Mouse (Mus musculus) hindbrain, postnatal 0 days (tissue): ENCODE measurements at regions not wholly inside any gene's neighbourhood (a gene's known extent, or its start where the extent isn't known, plus 50 kb on each side); places are given as distances from the start of the nearest gene placed in this dataset.

Source experiments
- ATAC-seq: fragments of 200-750 bp; cut with Nextera tagmentation; 2 replicates; pipeline ENCODE4 v1.8.0; 2017; ENCODE audit warnings: mild to moderate bottlenecking, moderate TSS enrichment, moderate library complexity
- DNase-seq: peaks from one replicate; pipeline ENCODE4 v3.0.0-alpha.2; 2015; ENCODE audit warnings: low spot score
- H3K27ac ChIP-seq: fragments of 300-500 bp; sonication (generic); 2 replicates; pipeline ENCODE4 v1.5.1; 2014; ENCODE audit warnings: mild to moderate bottlenecking
- H3K27me3 ChIP-seq: fragments of 300-500 bp; sonication (generic); 2 replicates; pipeline ENCODE4 v1.6.1; 2014; ENCODE audit warnings: low read length, mixed read lengths; ENCODE audit not compliant: insufficient read depth
- H3K36me3 ChIP-seq: fragments of 300-500 bp; sonication (generic); 2 replicates; pipeline ENCODE4 v1.6.1; 2014; ENCODE audit warnings: low read length, mixed read lengths; ENCODE audit not compliant: insufficient read depth
- H3K4me1 ChIP-seq: fragments of 300-500 bp; sonication (generic); 2 replicates; pipeline ENCODE4 v1.6.1; 2014; ENCODE audit warnings: antibody characterized with exemption, low read length, mixed read lengths; ENCODE audit not compliant: insufficient read depth
- H3K4me2 ChIP-seq: fragments of 300-500 bp; sonication (generic); 2 replicates; pipeline ENCODE4 v1.6.1; 2014; ENCODE audit warnings: low read depth, mild to moderate bottlenecking, low read length, moderate library complexity, mixed read lengths
- H3K4me3 ChIP-seq: fragments of 300-500 bp; sonication (generic); 2 replicates; pipeline ENCODE4 v1.5.1; 2014; ENCODE audit warnings: low read length
- H3K9ac ChIP-seq: fragments of 300-500 bp; sonication (generic); replicated peaks from 2 replicates; pipeline ENCODE4 v1.6.1; 2014; ENCODE audit warnings: mild to moderate bottlenecking, low read length, moderate library complexity, mixed read lengths
- H3K9me3 ChIP-seq: fragments of 300-500 bp; sonication (generic); 2 replicates; pipeline ENCODE4 v1.6.1; 2016; ENCODE audit warnings: low read length, mixed read lengths
- CTCF ChIP-seq: IDR thresholded peaks from 2 replicates; pipeline ENCODE4 v1.5.1; 2016; ENCODE audit warnings: antibody characterized with exemption, control low read depth, low read depth
- WGBS: fragments of 180-500 bp; shearing (Covaris S2); extraction: QIAGEN DNeasy Blood & Tissue Kit; methylation state at CpG from one replicate; pipeline ENCODE4 v1.1.7; 2014; 5-methylcytosine and 5-hydroxymethylcytosine counted together

- no peak for TF ChIP-seq CTCF
- Histone ChIP-seq H3K9me3 (no peaks in the 10 kb centered on the region), H3K27ac (no peak overlapping the region), H3K4me3 (no peak overlapping the region), H3K36me3 (no peaks in the 10 kb centered on the region), H3K9ac (no peak overlapping the region), H3K4me2 (no peak overlapping the region), H3K4me1 (no peaks in the 10 kb centered on the region), H3K27me3 (no peaks in the 10 kb centered on the region)
- WGBS, result 64% methylated on average over 5 of the region's 5 CpGs
- DNase-seq (no peak), ATAC-seq (no peak)
Measured at GRCm38 (mm10) chr13:34800906-34801305, 66.3 kb downstream of the Fam50b start.

- no peak overlapping the region for H3K9ac ChIP-seq
- peak; percentile 66; the same call in 1 of the 2 replicates for ATAC-seq
- peak overlapping the region; percentile 45; the same call in 1 of the 2 replicates for H3K27ac ChIP-seq
- H3K36me3 ChIP-seq, result no peaks in the 10 kb centered on the region
- peak; percentile 52 for DNase-seq
- no peak for TF ChIP-seq CTCF
- H3K4me3 ChIP-seq, result no peak overlapping the region
- H3K9me3 ChIP-seq, result no peaks in the 10 kb centered on the region
- H3K4me2 ChIP-seq, result no peak overlapping the region
- 34% methylated on average over 9 of the region's 9 CpGs for WGBS
- H3K4me1 ChIP-seq, result no peaks in the 10 kb centered on the region
- no peaks in the 10 kb centered on the region for H3K27me3 ChIP-seq
Measured at GRCm38 (mm10) chr13:34806532-34807092, 68.5 kb upstream of the Prpf4b start.

- Histone ChIP-seq H3K4me2 (no peak overlapping the region), H3K27me3 (no peaks in the 10 kb centered on the region), H3K27ac (no peak overlapping the region), H3K4me1 (peaks cover 6% of the 10 kb centered on the region; the same call in 1 of the 2 replicates), H3K9me3 (no peaks in the 10 kb centered on the region), H3K36me3 (no peaks in the 10 kb centered on the region), H3K4me3 (no peak overlapping the region), H3K9ac (no peak overlapping the region)
- 94% methylated on average over 1 of the region's 1 CpGs for WGBS
- no peak for TF ChIP-seq CTCF
- ATAC-seq (no peak), DNase-seq (no peak)
Measured at GRCm38 (mm10) chr13:34809536-34809935, 65.6 kb upstream of the Prpf4b start.

GRCm38 (mm10) chr13:34814161-34815056 lies 60.7 kb upstream of the Prpf4b start:
- Histone ChIP-seq H3K9me3 (no peaks in the 10 kb centered on the region), H3K27me3 (no peaks in the 10 kb centered on the region), H3K9ac (peak overlapping the region; percentile 21; the same call in 1 of the 2 replicates), H3K27ac (peak overlapping the region; percentile 72), H3K4me1 (peaks cover 6% of the 10 kb centered on the region; the same call in 1 of the 2 replicates), H3K36me3 (no peaks in the 10 kb centered on the region), H3K4me2 (peak overlapping the region; percentile 44), H3K4me3 (no peak overlapping the region)
- DNase-seq, result peak; percentile 84
- no peak for TF ChIP-seq CTCF
- 11% methylated on average over 18 of the region's 18 CpGs for WGBS
- peak; percentile 94 for ATAC-seq

GRCm38 (mm10) chr13:34815057-34815410 lies 60.1 kb upstream of the Prpf4b start:
- Histone ChIP-seq H3K4me3 (no peak overlapping the region), H3K4me2 (peak overlapping the region; percentile 44), H3K9me3 (no peaks in the 10 kb centered on the region), H3K9ac (no peak overlapping the region; the same call in 1 of the 2 replicates), H3K27ac (peak overlapping the region; percentile 72), H3K4me1 (peaks cover 6% of the 10 kb centered on the region; the same call in 1 of the 2 replicates), H3K36me3 (no peaks in the 10 kb centered on the region), H3K27me3 (no peaks in the 10 kb centered on the region)
- DNase-seq (no peak), ATAC-seq (peak; percentile 66)
- WGBS, result 11% methylated on average over 3 of the region's 3 CpGs
- TF ChIP-seq CTCF, result no peak

GRCm38 (mm10) chr13:34818211-34818610 lies 56.9 kb upstream of the Prpf4b start:
- no peak overlapping the region for H3K9ac ChIP-seq
- no peak for TF ChIP-seq CTCF
- DNase-seq (no peak), ATAC-seq (no peak)
- no peaks in the 10 kb centered on the region for H3K36me3 ChIP-seq
- no peak overlapping the region for H3K27ac ChIP-seq
- H3K9me3 ChIP-seq, result no peaks in the 10 kb centered on the region
- H3K4me3 ChIP-seq, result no peak overlapping the region
- 84% methylated on average over 5 of the region's 5 CpGs for WGBS
- H3K27me3 ChIP-seq, result no peaks in the 10 kb centered on the region
- H3K4me2 ChIP-seq, result no peak overlapping the region
- peaks cover 6% of the 10 kb centered on the region; the same call in 1 of the 2 replicates for H3K4me1 ChIP-seq

GRCm38 (mm10) chr13:34820423-34820822 lies 54.7 kb upstream of the Prpf4b start:
- H3K27ac ChIP-seq, result no peak overlapping the region
- H3K9ac ChIP-seq, result no peak overlapping the region
- ATAC-seq (peak; percentile 29; the same call in 1 of the 2 replicates), DNase-seq (no peak)
- WGBS, result 54% methylated on average over 4 of the region's 4 CpGs
- no peaks in the 10 kb centered on the region for H3K9me3 ChIP-seq
- no peak overlapping the region for H3K4me2 ChIP-seq
- no peaks in the 10 kb centered on the region for H3K27me3 ChIP-seq
- no peak for TF ChIP-seq CTCF
- no peaks in the 10 kb centered on the region for H3K36me3 ChIP-seq
- H3K4me3 ChIP-seq, result no peak overlapping the region
- no peaks in the 10 kb centered on the region for H3K4me1 ChIP-seq
